Mouse (Mus musculus): ENCODE measurements at regions not wholly inside any gene's neighbourhood (a gene's known extent, or its start where the extent isn't known, plus 50 kb on each side); places are given as distances from the start of the nearest gene placed in this dataset.

DNA sequence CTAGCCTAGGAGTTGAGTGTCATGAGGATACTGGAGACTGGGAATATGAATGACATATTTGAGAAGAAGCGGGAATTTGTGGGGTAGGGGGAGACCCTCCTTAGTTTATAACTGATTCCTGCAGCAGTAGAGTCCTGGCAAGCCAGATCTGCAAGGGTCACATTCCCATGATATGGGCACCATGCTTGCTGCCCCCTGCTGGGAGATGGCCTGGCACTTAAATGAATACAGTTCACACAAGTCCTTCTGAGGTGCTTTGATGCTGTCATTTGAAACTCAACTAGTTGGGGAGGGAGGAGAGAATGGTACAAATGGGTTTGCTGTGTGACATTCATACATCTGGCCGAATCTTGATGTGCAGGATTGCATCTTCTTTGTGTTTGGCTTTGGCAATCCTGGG is 556.4 kb downstream of the Ebf1 start:
- TF ChIP-seq ZC3H11A (IDR thresholded peaks at IDR 0.05; ENCODE audit: borderline replicate concordance, low read depth, low read length), result no peak
- no peak for TF ChIP-seq CHD2 (IDR thresholded peaks at IDR 0.05; ENCODE audit: low read depth, low read length)
- TF ChIP-seq ZNF384 (IDR thresholded peaks at IDR 0.05; ENCODE audit: low read depth, low read length), result no peak
